Mouse (Mus musculus): ENCODE data around the gene Cysrt1. TPM values are rescaled to one million over a fixed set of nuclear protein-coding genes. Genes with fewer than 3 reads are reported as not detected.
A peak's percentile ranks its signal among the peaks of the same experiment; 100 is the strongest.

Gene Cysrt1
- polyA plus RNA-seq, 1 experiment from 2014 or later = 0.48 TPM

GRCm38 (mm10) chr2:25224766-25225752 lies 17.2 kb downstream of the Cysrt1 start:
- Histone ChIP-seq H3K4me2 (ENCODE audit: low read length) (peak overlapping the region; percentile 58), H3K9me3 (replicated peaks; ENCODE audit: control insufficient read depth, low read length, poor library complexity, severe bottlenecking) (no peaks in the 10 kb centered on the region), H3K36me3 (ENCODE audit: control insufficient read depth, insufficient read depth, low read length) (no peaks in the 10 kb centered on the region), H3K27ac (ENCODE audit: low read length) (peak overlapping the region; percentile 97), H3K9ac (ENCODE audit: low read depth, low read length) (peak overlapping the region; percentile 73), H3K4me1 (ENCODE audit: control insufficient read depth, insufficient read depth, low read length) (peaks cover 15% of the 10 kb centered on the region), H3K4me3 (ENCODE audit: low read depth, low read length) (peak overlapping the region; percentile 50), H3K27me3 (ENCODE audit: control insufficient read depth, insufficient read depth, low read depth, low read length) (no peaks in the 10 kb centered on the region)
- 2% methylated on average over 40 of the region's 41 CpGs for WGBS
- peak; percentile 98 for ATAC-seq

GRCm38 (mm10) chr2:25224492-25224765 lies 17.8 kb downstream of the Cysrt1 start, which contains the start of gene Tubb4b:
Gene Tubb4b (minus strand): TSS chr2:25224702.
- Histone ChIP-seq H3K4me3 (ENCODE audit: low read depth, low read length) (peak within 1 kb of the TSS; percentile 84), H3K9ac (ENCODE audit: low read depth, low read length) (peak within 1 kb of the TSS; percentile 86), H3K27ac (ENCODE audit: low read length) (peak within 1 kb of the TSS; percentile 97), H3K27me3 (ENCODE audit: control insufficient read depth, insufficient read depth, low read depth, low read length) (no peaks in the 10 kb centered on the region), H3K4me1 (ENCODE audit: control insufficient read depth, insufficient read depth, low read length) (peaks cover 15% of the 10 kb centered on the region), H3K9me3 (replicated peaks; ENCODE audit: control insufficient read depth, low read length, poor library complexity, severe bottlenecking) (no peaks in the 10 kb centered on the region), H3K4me2 (ENCODE audit: low read length) (peak within 1 kb of the TSS; percentile 97), H3K36me3 (ENCODE audit: control insufficient read depth, insufficient read depth, low read length) (no peaks in the 10 kb centered on the region)
- ATAC-seq = no peak
- 0% methylated on average over 17 of the region's 17 CpGs for WGBS

GRCm38 (mm10) chr2:25223681-25224491 lies 18.4 kb downstream of the Cysrt1 start:
- 2% methylated on average over 51 of the region's 53 CpGs for WGBS
- Histone ChIP-seq H3K9ac (ENCODE audit: low read depth, low read length) (peak overlapping the region; percentile 86), H3K4me1 (ENCODE audit: control insufficient read depth, insufficient read depth, low read length) (peaks cover 14% of the 10 kb centered on the region), H3K36me3 (ENCODE audit: control insufficient read depth, insufficient read depth, low read length) (no peaks in the 10 kb centered on the region), H3K27ac (ENCODE audit: low read length) (peak overlapping the region; percentile 88), H3K9me3 (replicated peaks; ENCODE audit: control insufficient read depth, low read length, poor library complexity, severe bottlenecking) (no peaks in the 10 kb centered on the region), H3K4me3 (ENCODE audit: low read depth, low read length) (peak overlapping the region; percentile 84), H3K4me2 (ENCODE audit: low read length) (peak overlapping the region; percentile 97), H3K27me3 (ENCODE audit: control insufficient read depth, insufficient read depth, low read depth, low read length) (no peaks in the 10 kb centered on the region)
- peak; percentile 32 for ATAC-seq

GRCm38 (mm10) chr2:25221331-25221772 lies 20.9 kb downstream of the Cysrt1 start:
- 75% methylated on average over 5 of the region's 5 CpGs for WGBS
- peaks cover 11% of the 10 kb centered on the region for H3K4me1 ChIP-seq (ENCODE audit: control insufficient read depth, insufficient read depth, low read length)
- no peaks in the 10 kb centered on the region for H3K9me3 ChIP-seq (replicated peaks; ENCODE audit: control insufficient read depth, low read length, poor library complexity, severe bottlenecking)
- no peak overlapping the region for H3K4me3 ChIP-seq (ENCODE audit: low read depth, low read length)
- no peak overlapping the region for H3K27ac ChIP-seq (ENCODE audit: low read length)
- H3K27me3 ChIP-seq (ENCODE audit: control insufficient read depth, insufficient read depth, low read depth, low read length) = no peaks in the 10 kb centered on the region
- ATAC-seq = no peak
- H3K36me3 ChIP-seq (ENCODE audit: control insufficient read depth, insufficient read depth, low read length) = no peaks in the 10 kb centered on the region
- no peak overlapping the region for H3K4me2 ChIP-seq (ENCODE audit: low read length)
- no peak overlapping the region for H3K9ac ChIP-seq (ENCODE audit: low read depth, low read length)

GRCm38 (mm10) chr2:25218445-25218844 lies 23.8 kb downstream of the Cysrt1 start, which contains the start of gene Fam166a:
Gene Fam166a (plus strand): TSS chr2:25218745.
- Histone ChIP-seq H3K4me3 (ENCODE audit: low read depth, low read length) (no peak within 1 kb of the TSS), H3K27me3 (ENCODE audit: control insufficient read depth, insufficient read depth, low read depth, low read length) (no peaks in the 10 kb centered on the region), H3K9ac (ENCODE audit: low read depth, low read length) (no peak within 1 kb of the TSS), H3K4me2 (ENCODE audit: low read length) (no peak within 1 kb of the TSS), H3K27ac (ENCODE audit: low read length) (no peak within 1 kb of the TSS), H3K4me1 (ENCODE audit: control insufficient read depth, insufficient read depth, low read length) (peaks cover 3% of the 10 kb centered on the region), H3K36me3 (ENCODE audit: control insufficient read depth, insufficient read depth, low read length) (no peaks in the 10 kb centered on the region), H3K9me3 (replicated peaks; ENCODE audit: control insufficient read depth, low read length, poor library complexity, severe bottlenecking) (no peaks in the 10 kb centered on the region)
- ATAC-seq = no peak

- no peak for ATAC-seq
- Histone ChIP-seq H3K4me2 (ENCODE audit: low read length) (no peak overlapping the region), H3K27me3 (ENCODE audit: control insufficient read depth, insufficient read depth, low read depth, low read length) (no peaks in the 10 kb centered on the region), H3K4me3 (ENCODE audit: low read depth, low read length) (no peak overlapping the region), H3K27ac (ENCODE audit: low read length) (no peak overlapping the region), H3K9ac (ENCODE audit: low read depth, low read length) (no peak overlapping the region), H3K4me1 (ENCODE audit: control insufficient read depth, insufficient read depth, low read length) (no peaks in the 10 kb centered on the region), H3K9me3 (replicated peaks; ENCODE audit: control insufficient read depth, low read length, poor library complexity, severe bottlenecking) (no peaks in the 10 kb centered on the region), H3K36me3 (ENCODE audit: control insufficient read depth, insufficient read depth, low read length) (no peaks in the 10 kb centered on the region)
- 71% methylated on average over 2 of the region's 2 CpGs for WGBS
These were observed 24.6 kb downstream of the Cysrt1 start for GRCm38 (mm10) chr2:25217666-25218065.

- Histone ChIP-seq H3K9me3 (replicated peaks; ENCODE audit: control insufficient read depth, low read length, poor library complexity, severe bottlenecking) (no peaks in the 10 kb centered on the region), H3K27me3 (ENCODE audit: control insufficient read depth, insufficient read depth, low read depth, low read length) (no peaks in the 10 kb centered on the region), H3K4me1 (ENCODE audit: control insufficient read depth, insufficient read depth, low read length) (peaks cover 16% of the 10 kb centered on the region), H3K9ac (ENCODE audit: low read depth, low read length) (no peak within 1 kb of the TSS), H3K36me3 (ENCODE audit: control insufficient read depth, insufficient read depth, low read length) (no peaks in the 10 kb centered on the region), H3K27ac (ENCODE audit: low read length) (no peak within 1 kb of the TSS), H3K4me3 (ENCODE audit: low read depth, low read length) (no peak within 1 kb of the TSS), H3K4me2 (ENCODE audit: low read length) (no peak within 1 kb of the TSS)
- ATAC-seq = no peak
- 67% methylated on average over 3 of the region's 3 CpGs for WGBS
These were observed 27.8 kb downstream of the Cysrt1 start, which contains the start of gene Stpg3 for GRCm38 (mm10) chr2:25214444-25214843. Gene Stpg3 (minus strand): TSS chr2:25214637.

- H3K4me1 ChIP-seq (ENCODE audit: control insufficient read depth, insufficient read depth, low read length) = peaks cover 25% of the 10 kb centered on the region
- no peak overlapping the region for H3K27ac ChIP-seq (ENCODE audit: low read length)
- H3K9ac ChIP-seq (ENCODE audit: low read depth, low read length) = no peak overlapping the region
- no peaks in the 10 kb centered on the region for H3K27me3 ChIP-seq (ENCODE audit: control insufficient read depth, insufficient read depth, low read depth, low read length)
- no peak overlapping the region for H3K4me3 ChIP-seq (ENCODE audit: low read depth, low read length)
- WGBS = 72% methylated on average over 21 of the region's 23 CpGs
- H3K36me3 ChIP-seq (ENCODE audit: control insufficient read depth, insufficient read depth, low read length) = no peaks in the 10 kb centered on the region
- H3K9me3 ChIP-seq (replicated peaks; ENCODE audit: control insufficient read depth, low read length, poor library complexity, severe bottlenecking) = no peaks in the 10 kb centered on the region
- no peak overlapping the region for H3K4me2 ChIP-seq (ENCODE audit: low read length)
- no peak for ATAC-seq
These were observed 28.9 kb downstream of the Cysrt1 start for GRCm38 (mm10) chr2:25213266-25213865.
